Mouse (Mus musculus): ENCODE results near the gene Pate4.
A peak's percentile ranks its signal among the peaks of the same experiment; 100 is the strongest.
"Not testable (repeated sequence)": the region's sequence is repeated elsewhere in the genome, so short reads cannot be mapped to it uniquely, and the experiment has no call there.

The Pate4 gene

GRCm38 (mm10) chr9:35611841-35612240, at the start of gene Pate4:
Gene Pate4 (minus strand): TSS chr9:35611941.
- no peak for DNase-seq (ENCODE audit: low spot score in 2 of 2)

- no peak for DNase-seq (ENCODE audit: low spot score in 2 of 2)
Measured at GRCm38 (mm10) chr9:35648102-35648501, 36.4 kb upstream of the Pate4 start, which contains the start of gene Pate3. Gene Pate3 (minus strand): TSS chr9:35648202.

- DNase-seq (ENCODE audit: low spot score in 2 of 2) = no peak
Measured at GRCm38 (mm10) chr9:35632981-35633380, 21.2 kb upstream of the Pate4 start.

GRCm38 (mm10) chr9:35616784-35617183, 5.0 kb upstream of the Pate4 start:
- DNase-seq (ENCODE audit: low spot score in 2 of 2) = not testable (repeated sequence)

GRCm38 (mm10) chr9:35614005-35614404, 2.3 kb upstream of the Pate4 start:
- no peak for DNase-seq (ENCODE audit: low spot score in 2 of 2)

- DNase-seq (ENCODE audit: low spot score in 2 of 2) = no peak
Measured at GRCm38 (mm10) chr9:35607647-35608405, 3.9 kb downstream of the Pate4 start.

- no peak for DNase-seq (ENCODE audit: low spot score in 2 of 2)
Measured at GRCm38 (mm10) chr9:35592903-35593302, 18.8 kb downstream of the Pate4 start.

GRCm38 (mm10) chr9:35587674-35588073, 24.1 kb downstream of the Pate4 start:
- no peak for DNase-seq (ENCODE audit: low spot score in 2 of 2)

GRCm38 (mm10) chr9:35574416-35574815, 37.3 kb downstream of the Pate4 start:
- no peak for DNase-seq (ENCODE audit: low spot score in 2 of 2)

GRCm38 (mm10) chr9:35570663-35571062, 41.1 kb downstream of the Pate4 start:
- DNase-seq (ENCODE audit: low spot score in 2 of 2) = no peak

- peak; percentile 87 to 92 for DNase-seq (ENCODE audit: low spot score in 2 of 2)
Measured at GRCm38 (mm10) chr9:35569571-35570534, 41.9 kb downstream of the Pate4 start, which contains the start of the genes Pate2 and Hyls1. Gene Pate2 (plus strand): TSS chr9:35570284. Gene Hyls1 (minus strand): TSS chr9:35570398.

- DNase-seq (ENCODE audit: low spot score in 2 of 2) = no peak
Measured at GRCm38 (mm10) chr9:35567995-35568394, 43.7 kb downstream of the Pate4 start.

- DNase-seq (ENCODE audit: low spot score in 2 of 2) = no peak
Measured at GRCm38 (mm10) chr9:35564536-35565240, 47.1 kb downstream of the Pate4 start.

- no peak for DNase-seq (ENCODE audit: low spot score in 2 of 2)
Measured at GRCm38 (mm10) chr9:35561583-35561982, 50.2 kb downstream of the Pate4 start.

GRCm38 (mm10) chr9:35561076-35561475, 50.7 kb downstream of the Pate4 start:
- DNase-seq (ENCODE audit: low spot score in 2 of 2) = no peak

GRCm38 (mm10) chr9:35559009-35559890, 52.5 kb downstream of the Pate4 start:
- DNase-seq (ENCODE audit: low spot score in 2 of 2) = peak; percentile 60 to 77

GRCm38 (mm10) chr9:35558257-35559008, 53.3 kb downstream of the Pate4 start, which contains the start of the genes Ddx25 and Pus3:
Gene Ddx25 (minus strand): TSS chr9:35558528.
Gene Pus3 (plus strand): TSS chr9:35558595.
- DNase-seq (ENCODE audit: low spot score in 2 of 2) = no peak

Data from urinary bladder, postnatal 4 days (tissue).